Mouse (Mus musculus) neural tube, embryonic 14.5 days (tissue): ENCODE measurements at regions not wholly inside any gene's neighbourhood (a gene's known extent, or its start where the extent isn't known, plus 50 kb on each side); places are given as distances from the start of the nearest gene placed in this dataset.

Experiments
- ATAC-seq: fragments of 200-750 bp; cut with Nextera tagmentation; 2 replicates; pipeline ENCODE4 v1.8.0; 2017; ENCODE audit warnings: low read depth, mild to moderate bottlenecking, moderate TSS enrichment, moderate library complexity
- H3K27ac ChIP-seq: fragments of 300-500 bp; sonication (generic); 2 replicates; pipeline ENCODE4 v1.5.1; 2014; ENCODE audit warnings: low read depth, mild to moderate bottlenecking, control low read depth, low read length, moderate library complexity, mixed read lengths
- H3K27me3 ChIP-seq: fragments of 300-500 bp; sonication (generic); 2 replicates; pipeline ENCODE4 v1.6.1; 2014; ENCODE audit warnings: low read length; ENCODE audit not compliant: control insufficient read depth, insufficient read depth
- H3K36me3 ChIP-seq: fragments of 300-500 bp; sonication (generic); 2 replicates; pipeline ENCODE4 v1.6.1; 2014; ENCODE audit warnings: low read length, mixed read lengths; ENCODE audit not compliant: control insufficient read depth, insufficient read depth
- H3K4me1 ChIP-seq: fragments of 300-500 bp; sonication (generic); 2 replicates; pipeline ENCODE4 v1.6.1; 2014; ENCODE audit warnings: low read length; ENCODE audit not compliant: control insufficient read depth, insufficient read depth
- H3K4me2 ChIP-seq: fragments of 300-500 bp; sonication (generic); 2 replicates; pipeline ENCODE4 v1.6.1; 2014; ENCODE audit warnings: mild to moderate bottlenecking, low read depth, low read length, control low read depth
- H3K4me3 ChIP-seq: fragments of 300-500 bp; sonication (generic); 2 replicates; pipeline ENCODE4 v1.5.1; 2014; ENCODE audit warnings: low read depth, low read length, control low read depth, mixed read lengths
- H3K9ac ChIP-seq: fragments of 300-500 bp; sonication (generic); replicated peaks from 2 replicates; pipeline ENCODE4 v1.6.1; 2014; ENCODE audit warnings: low read depth, mild to moderate bottlenecking, control low read depth, low read length, mixed read lengths
- H3K9me3 ChIP-seq: fragments of 300-500 bp; sonication (generic); 2 replicates; pipeline ENCODE4 v1.6.1; 2016; ENCODE audit warnings: low read length; ENCODE audit not compliant: control insufficient read depth
- WGBS: fragments of 180-500 bp; shearing (Covaris S2); extraction: QIAGEN DNeasy Blood & Tissue Kit; methylation state at CpG from one replicate; pipeline ENCODE4 v1.1.7; 2014; 5-methylcytosine and 5-hydroxymethylcytosine counted together

- no peaks in the 10 kb centered on the region for H3K4me1 ChIP-seq
- no peak for ATAC-seq
- no peaks in the 10 kb centered on the region for H3K36me3 ChIP-seq
- 95% methylated on average over 2 of the region's 2 CpGs for WGBS
- H3K4me3 ChIP-seq, result no peak overlapping the region
- no peak overlapping the region for H3K27ac ChIP-seq
- no peak overlapping the region for H3K9ac ChIP-seq
- no peaks in the 10 kb centered on the region for H3K9me3 ChIP-seq
- H3K27me3 ChIP-seq, result no peaks in the 10 kb centered on the region
- H3K4me2 ChIP-seq, result no peak overlapping the region
Observed at GRCm38 (mm10) chr8:42039245-42039644, 622.4 kb upstream of the Frg1 start.

GRCm38 (mm10) chr8:42026934-42027333 is 610.1 kb upstream of the Frg1 start:
- Histone ChIP-seq H3K36me3 (no peaks in the 10 kb centered on the region), H3K4me2 (no peak overlapping the region), H3K9ac (no peak overlapping the region), H3K27ac (no peak overlapping the region), H3K9me3 (no peaks in the 10 kb centered on the region), H3K4me1 (no peaks in the 10 kb centered on the region), H3K27me3 (no peaks in the 10 kb centered on the region), H3K4me3 (no peak overlapping the region)
- 88% methylated on average over 1 of the region's 1 CpGs for WGBS
- no peak for ATAC-seq

- H3K36me3 ChIP-seq, result no peaks in the 10 kb centered on the region
- no peak overlapping the region for H3K9ac ChIP-seq
- H3K4me2 ChIP-seq, result no peak overlapping the region
- H3K4me1 ChIP-seq, result no peaks in the 10 kb centered on the region
- ATAC-seq, result no peak
- H3K27me3 ChIP-seq, result no peaks in the 10 kb centered on the region
- H3K4me3 ChIP-seq, result no peak overlapping the region
- no peaks in the 10 kb centered on the region for H3K9me3 ChIP-seq
- WGBS, result 92% methylated on average over 3 of the region's 3 CpGs
- no peak overlapping the region for H3K27ac ChIP-seq
Observed at GRCm38 (mm10) chr8:42017786-42018185, 600.9 kb upstream of the Frg1 start.

GRCm38 (mm10) chr8:42003170-42003569 is 586.3 kb upstream of the Frg1 start:
- Histone ChIP-seq H3K4me2 (no peak overlapping the region), H3K27ac (no peak overlapping the region), H3K4me1 (no peaks in the 10 kb centered on the region), H3K9me3 (no peaks in the 10 kb centered on the region), H3K4me3 (no peak overlapping the region), H3K36me3 (no peaks in the 10 kb centered on the region), H3K27me3 (no peaks in the 10 kb centered on the region), H3K9ac (no peak overlapping the region)
- no peak for ATAC-seq

- WGBS, result 75% methylated on average over 8 of the region's 8 CpGs
- no peak overlapping the region for H3K9ac ChIP-seq
Observed at GRCm38 (mm10) chr8:41989040-41989501, 572.2 kb upstream of the Frg1 start.

GRCm38 (mm10) chr8:41988216-41988615 is 571.3 kb upstream of the Frg1 start:
- WGBS, result 47% methylated on average over 5 of the region's 5 CpGs
- H3K4me1 ChIP-seq, result no peaks in the 10 kb centered on the region
- ATAC-seq, result no peak
- H3K4me2 ChIP-seq, result no peak overlapping the region
- no peaks in the 10 kb centered on the region for H3K9me3 ChIP-seq
- H3K27ac ChIP-seq, result no peak overlapping the region
- no peaks in the 10 kb centered on the region for H3K27me3 ChIP-seq
- H3K9ac ChIP-seq, result no peak overlapping the region
- H3K4me3 ChIP-seq, result no peak overlapping the region
- no peaks in the 10 kb centered on the region for H3K36me3 ChIP-seq

More at GRCm38 (mm10) chr8:41989040-41989501, 572.2 kb upstream of the Frg1 start:
- H3K4me2 ChIP-seq, result no peak overlapping the region
- ATAC-seq, result no peak
- H3K36me3 ChIP-seq, result no peaks in the 10 kb centered on the region
- H3K9me3 ChIP-seq, result no peaks in the 10 kb centered on the region
- H3K27me3 ChIP-seq, result no peaks in the 10 kb centered on the region
- no peak overlapping the region for H3K4me3 ChIP-seq
- H3K27ac ChIP-seq, result no peak overlapping the region
- no peaks in the 10 kb centered on the region for H3K4me1 ChIP-seq

GRCm38 (mm10) chr8:41987417-41987816 is 570.5 kb upstream of the Frg1 start:
- no peak overlapping the region for H3K9ac ChIP-seq
- no peak for ATAC-seq
- H3K4me2 ChIP-seq, result no peak overlapping the region
- no peaks in the 10 kb centered on the region for H3K9me3 ChIP-seq
- H3K36me3 ChIP-seq, result no peaks in the 10 kb centered on the region
- no peak overlapping the region for H3K27ac ChIP-seq
- no peaks in the 10 kb centered on the region for H3K4me1 ChIP-seq
- H3K27me3 ChIP-seq, result no peaks in the 10 kb centered on the region
- no peak overlapping the region for H3K4me3 ChIP-seq

- 96% methylated on average over 2 of the region's 2 CpGs for WGBS
- H3K36me3 ChIP-seq, result no peaks in the 10 kb centered on the region
Observed at GRCm38 (mm10) chr8:41972416-41972815, 555.5 kb upstream of the Frg1 start.

GRCm38 (mm10) chr8:41970536-41970935 is 553.7 kb upstream of the Frg1 start:
- no peaks in the 10 kb centered on the region for H3K36me3 ChIP-seq
- H3K4me3 ChIP-seq, result no peak overlapping the region
- no peaks in the 10 kb centered on the region for H3K9me3 ChIP-seq
- 92% methylated on average over 3 of the region's 3 CpGs for WGBS
- ATAC-seq, result no peak
- no peaks in the 10 kb centered on the region for H3K4me1 ChIP-seq
- no peaks in the 10 kb centered on the region for H3K27me3 ChIP-seq
- H3K9ac ChIP-seq, result no peak overlapping the region
- H3K27ac ChIP-seq, result no peak overlapping the region
- H3K4me2 ChIP-seq, result no peak overlapping the region

More at GRCm38 (mm10) chr8:41972416-41972815, 555.5 kb upstream of the Frg1 start:
- Histone ChIP-seq H3K27ac (no peak overlapping the region), H3K4me3 (no peak overlapping the region), H3K9me3 (no peaks in the 10 kb centered on the region), H3K4me2 (no peak overlapping the region), H3K9ac (no peak overlapping the region), H3K27me3 (no peaks in the 10 kb centered on the region), H3K4me1 (no peaks in the 10 kb centered on the region)
- ATAC-seq, result no peak

- no peak overlapping the region for H3K4me3 ChIP-seq
- no peaks in the 10 kb centered on the region for H3K36me3 ChIP-seq
- H3K4me1 ChIP-seq, result no peaks in the 10 kb centered on the region
- H3K27me3 ChIP-seq, result no peaks in the 10 kb centered on the region
- no peak for ATAC-seq
- no peaks in the 10 kb centered on the region for H3K9me3 ChIP-seq
- H3K9ac ChIP-seq, result no peak overlapping the region
- H3K4me2 ChIP-seq, result no peak overlapping the region
- WGBS, result 90% methylated on average over 3 of the region's 3 CpGs
- H3K27ac ChIP-seq, result no peak overlapping the region
Observed at GRCm38 (mm10) chr8:41969408-41969807, 552.5 kb upstream of the Frg1 start.
